Mouse (Mus musculus): ENCODE measurements around the gene Serpina3f.

The Serpina3f gene

DNA sequence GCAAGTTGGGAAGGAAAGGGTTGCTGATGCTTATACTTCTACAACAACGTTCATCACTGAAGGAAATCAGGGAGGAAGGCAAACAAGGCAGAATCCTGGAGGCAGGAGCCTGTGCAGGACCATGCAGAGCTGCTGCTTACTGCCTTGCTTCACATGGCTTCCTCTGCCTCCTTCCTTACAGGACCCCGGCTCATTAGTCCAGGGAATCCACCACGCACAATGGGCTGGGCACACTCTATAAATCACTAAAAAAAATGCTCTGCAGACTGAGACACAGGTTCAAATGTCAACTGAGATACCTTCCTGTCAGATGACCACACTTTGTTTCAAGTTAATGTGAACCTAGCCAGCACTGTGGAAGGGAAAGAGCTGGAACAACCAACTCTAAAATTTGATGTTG lies 46.7 kb downstream of the Serpina3f start:
- DNase-seq: no peak

DNA sequence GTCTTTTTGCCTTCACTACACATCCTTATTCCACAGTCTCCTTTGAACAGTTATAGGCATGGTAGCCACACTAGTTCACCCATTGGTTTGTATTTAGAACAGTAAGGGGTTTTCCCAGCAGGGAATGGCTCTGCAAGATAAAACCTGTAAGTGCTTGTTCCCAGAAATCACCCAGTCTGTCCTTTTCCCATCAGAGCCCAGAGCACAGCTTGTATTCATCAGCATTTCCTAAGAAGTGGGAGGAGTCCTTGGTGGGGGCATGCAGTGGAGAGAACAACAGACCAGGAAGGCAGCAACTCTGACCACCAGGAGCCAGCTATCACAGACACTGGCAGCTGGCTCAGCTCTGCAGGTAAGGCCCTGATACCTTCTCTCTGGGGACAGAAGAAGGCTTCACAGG lies 48.5 kb downstream of the Serpina3f start, which contains the start of gene Serpina3i:
Serpina3i (plus strand) TSS at position 260 of the 400 bp plus-strand sequence.
- DNase-seq: no peak

DNA sequence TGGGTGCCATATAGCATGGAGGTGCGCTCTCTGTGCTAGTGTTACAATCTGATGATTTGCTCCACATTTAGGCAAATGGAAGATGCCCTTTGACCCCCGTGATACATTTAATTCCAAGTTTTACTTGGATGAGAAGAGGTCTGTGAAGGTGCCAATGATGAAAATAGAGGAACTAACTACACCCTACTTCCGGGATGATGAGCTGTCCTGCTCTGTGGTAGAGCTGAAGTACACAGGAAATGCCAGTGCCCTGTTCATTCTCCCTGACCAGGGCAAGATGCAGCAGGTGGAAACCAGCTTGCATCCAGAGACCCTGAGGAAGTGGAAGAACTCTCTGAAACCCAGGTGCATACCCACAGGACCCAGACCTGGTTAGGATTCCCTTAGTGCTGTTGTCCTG lies 52.0 kb downstream of the Serpina3f start:
- no peak for DNase-seq
